Mouse (Mus musculus) liver, postnatal 0 days (tissue): ENCODE measurements at regions not wholly inside any gene's neighbourhood (a gene's known extent, or its start where the extent isn't known, plus 50 kb on each side); places are given as distances from the start of the nearest gene placed in this dataset.

Experiments used
- CTCF ChIP-seq: sonication (generic); IDR thresholded peaks from 2 replicates; pipeline ENCODE4 v1.5.1; 2016; ENCODE audit warnings: antibody characterized with exemption, low read depth
- EP300 ChIP-seq: IDR thresholded peaks from 2 replicates; pipeline ENCODE4 v1.6.1; 2016; ENCODE audit warnings: antibody characterized with exemption, low read depth, mild to moderate bottlenecking

- TF ChIP-seq CTCF (no peak), EP300 (no peak)
Measured at GRCm38 (mm10) chr2:78726060-78726459, 141.9 kb upstream of the Ube2e3 start.
